Mouse (Mus musculus): ENCODE data around the gene Zfp612.

Gene Zfp612

DNA sequence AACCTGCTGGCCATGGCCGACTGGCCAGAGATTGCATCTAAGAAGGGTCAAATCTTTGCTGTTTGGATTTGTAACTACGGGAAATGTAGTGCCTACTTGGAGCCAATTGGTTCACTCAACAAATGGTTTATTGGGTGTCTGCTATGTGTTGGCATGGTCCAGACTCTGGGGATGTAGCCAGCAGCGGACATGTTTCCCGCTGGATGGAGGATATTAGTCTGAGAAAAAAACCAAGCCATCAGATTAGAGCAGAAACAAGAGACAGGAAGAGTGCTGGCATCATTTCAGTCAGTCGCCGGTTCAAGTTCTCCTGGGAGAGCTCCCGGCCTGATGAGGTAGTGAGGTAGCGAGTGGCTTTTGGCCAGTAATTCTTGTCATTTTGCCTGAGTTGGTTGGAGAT is 54.7 kb downstream of the Zfp612 start:
- WGBS: 76% methylated on average over 8 of the region's 8 CpGs

DNA sequence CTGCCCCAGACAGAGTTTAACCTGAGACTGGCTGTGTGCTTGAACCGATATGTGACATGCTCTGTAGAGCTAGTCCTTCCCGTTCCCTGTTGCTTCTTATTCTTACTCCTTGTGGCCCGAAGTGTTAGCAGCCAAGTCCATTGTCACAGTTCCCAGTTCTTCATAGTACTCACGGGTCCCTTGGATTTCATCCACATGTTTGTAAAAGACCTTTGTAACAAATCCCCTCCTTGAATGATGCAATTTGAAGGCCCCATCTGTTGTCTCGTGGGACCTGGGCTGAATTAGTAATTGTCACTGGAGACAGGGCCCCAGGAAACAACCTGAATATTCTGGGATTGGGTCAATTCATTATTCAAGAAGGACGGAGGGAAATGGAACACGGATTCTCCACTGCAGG is 56.0 kb downstream of the Zfp612 start:
- WGBS: 57% methylated on average over 7 of the region's 7 CpGs

DNA sequence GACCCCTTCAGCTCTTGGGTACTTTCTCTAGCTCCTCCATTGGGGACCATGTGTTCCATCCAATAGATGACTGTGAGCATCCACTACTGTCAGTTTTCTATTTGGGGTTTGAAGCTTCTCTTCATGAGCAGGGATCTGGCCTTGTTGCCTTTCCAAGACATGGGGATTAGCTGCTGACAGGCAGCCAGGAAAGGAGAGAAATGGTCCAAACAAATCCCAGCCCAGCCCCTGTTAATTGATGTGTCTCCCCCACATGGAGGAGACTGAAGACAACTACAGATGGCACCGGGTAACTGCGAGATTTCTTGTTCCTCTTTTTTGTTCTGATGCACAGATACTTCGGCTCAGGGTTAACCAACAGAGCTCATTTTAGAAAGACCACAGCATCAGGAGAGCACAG is 60.6 kb downstream of the Zfp612 start:
- 55% methylated on average over 3 of the region's 3 CpGs for WGBS

DNA sequence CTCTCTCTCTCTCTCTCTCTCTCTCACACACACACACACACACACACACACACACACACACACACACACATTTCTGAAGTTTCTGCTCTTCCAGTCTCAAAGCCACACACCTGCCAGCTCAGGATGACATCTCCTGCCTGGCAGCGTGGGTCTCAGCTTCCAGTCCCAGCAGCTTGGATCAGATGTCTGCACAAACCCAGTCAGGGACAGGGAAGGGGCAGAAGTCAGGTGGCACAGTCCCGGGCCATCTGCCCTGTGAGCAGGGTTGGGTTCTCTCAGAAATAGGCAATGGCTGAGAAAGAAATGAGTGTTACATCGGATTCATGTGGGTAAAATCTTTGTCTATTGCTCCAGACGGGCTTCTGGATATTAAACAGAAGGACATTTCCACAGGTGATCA is 61.2 kb downstream of the Zfp612 start:
- WGBS: 81% methylated on average over 4 of the region's 4 CpGs

Data from cerebral cortex, adult 2 months (tissue).